Mouse (Mus musculus): ENCODE measurements around the gene C2cd4b.
A peak's percentile ranks its signal among the peaks of the same experiment; 100 is the strongest.

Gene C2cd4b

DNA sequence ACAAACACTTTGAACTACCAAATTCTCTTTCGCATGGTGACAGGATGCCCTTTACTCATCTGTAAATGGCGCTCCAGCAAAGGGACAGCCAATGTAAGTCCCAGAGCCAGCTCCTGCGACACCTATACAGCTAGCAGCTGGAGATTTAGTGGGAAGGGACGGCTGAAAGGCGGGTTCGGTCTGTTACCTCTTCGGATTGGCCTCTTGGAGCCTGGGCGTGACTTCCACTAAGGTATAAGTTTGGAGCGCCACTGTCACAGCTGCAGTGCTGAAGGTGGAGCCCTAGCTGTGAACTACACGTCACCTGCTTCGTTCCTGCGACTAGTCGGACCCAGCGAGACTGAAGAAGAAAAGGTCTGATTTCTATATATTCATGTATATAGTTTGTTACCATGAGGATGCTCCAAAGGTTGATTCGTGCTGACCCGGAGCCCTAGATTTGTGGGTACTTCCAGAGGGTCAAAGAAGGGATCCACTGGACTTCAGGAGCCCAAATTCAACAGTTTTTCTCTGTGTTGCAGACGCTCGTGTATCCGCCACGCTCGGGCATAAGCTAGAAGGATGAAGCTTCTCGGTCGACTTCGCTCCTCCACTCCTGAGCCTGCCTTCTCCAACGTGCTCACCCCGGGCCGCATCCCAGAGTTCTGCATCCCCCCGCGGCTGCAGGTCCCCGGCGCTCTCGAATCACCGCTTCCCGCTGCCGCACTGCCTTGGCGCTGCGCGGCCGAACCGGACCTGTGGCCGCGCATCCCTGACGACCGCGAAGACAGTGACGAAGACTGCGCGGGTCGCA lies at the start of gene C2cd4b:
C2cd4b (plus strand) TSS at position 275 of the 793 bp plus-strand sequence.
- DNase-seq = peak; percentile 86

GRCm38 (mm10) chr9:67711051-67711877 lies 48.0 kb upstream of the C2cd4b start:
- peak; percentile 87 for DNase-seq

DNA sequence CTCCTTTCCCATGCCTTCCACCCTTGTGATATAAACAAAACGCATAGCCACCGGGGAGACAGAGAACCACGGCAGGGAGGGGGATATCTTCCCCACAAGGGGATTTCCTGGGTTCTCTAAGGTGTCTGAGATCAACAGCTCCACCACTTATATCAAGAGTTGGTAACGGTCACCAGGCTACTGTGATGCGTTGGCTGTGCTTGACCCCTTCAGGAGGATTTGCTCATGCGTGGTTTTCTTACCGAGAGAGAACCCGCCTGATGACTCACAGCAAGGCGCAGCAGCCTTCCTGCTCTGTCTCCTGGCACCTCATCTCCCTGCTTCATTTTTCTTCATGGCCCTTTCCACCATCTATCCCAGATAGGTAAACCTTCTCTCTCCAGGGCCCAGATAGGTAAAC lies 47.1 kb upstream of the C2cd4b start:
- DNase-seq = no peak

GRCm38 (mm10) chr9:67717081-67717480 lies 42.2 kb upstream of the C2cd4b start:
- DNase-seq = no peak

DNA sequence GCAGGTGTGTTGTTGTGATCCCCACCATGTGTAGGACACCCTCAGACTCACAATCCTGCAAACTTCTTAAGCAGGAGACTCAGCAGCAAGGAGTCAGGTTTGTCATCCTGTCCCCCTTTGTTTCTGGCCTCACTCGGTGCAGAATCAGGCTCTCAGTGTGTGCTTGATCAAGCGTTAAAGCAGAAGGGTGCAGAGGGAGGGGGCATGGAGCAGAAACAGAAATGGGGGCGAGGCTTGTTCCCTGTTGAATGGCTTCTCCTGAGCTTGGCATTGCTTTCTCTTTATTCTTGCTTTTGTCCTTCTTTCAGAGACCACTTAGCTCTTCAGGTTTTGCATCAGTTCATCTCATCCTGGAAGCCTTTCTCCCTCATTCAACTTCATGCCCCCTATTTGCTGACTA lies 40.6 kb upstream of the C2cd4b start:
- DNase-seq = no peak

- DNase-seq = no peak
Measured at GRCm38 (mm10) chr9:67720150-67720549, 39.1 kb upstream of the C2cd4b start.

DNA sequence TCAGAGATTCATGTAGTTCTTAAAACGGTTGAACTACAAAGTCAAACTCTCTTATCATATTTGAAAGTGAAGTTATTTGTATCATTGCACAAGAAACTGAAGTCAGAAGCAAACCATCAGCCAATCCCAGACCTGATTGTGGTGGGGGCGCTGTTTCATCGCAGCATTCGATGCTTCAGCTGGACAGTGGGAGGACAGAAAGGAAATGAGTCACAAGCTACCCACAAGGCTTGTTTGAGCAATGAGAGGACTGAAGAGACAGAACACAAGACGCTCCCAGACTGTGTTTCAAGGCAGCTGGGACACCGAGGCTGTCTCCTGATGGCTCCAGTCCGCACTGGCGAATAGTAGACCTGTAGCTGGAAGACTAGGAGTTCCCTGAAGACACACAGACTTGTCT lies 36.9 kb upstream of the C2cd4b start:
- peak; percentile 4 for DNase-seq

DNA sequence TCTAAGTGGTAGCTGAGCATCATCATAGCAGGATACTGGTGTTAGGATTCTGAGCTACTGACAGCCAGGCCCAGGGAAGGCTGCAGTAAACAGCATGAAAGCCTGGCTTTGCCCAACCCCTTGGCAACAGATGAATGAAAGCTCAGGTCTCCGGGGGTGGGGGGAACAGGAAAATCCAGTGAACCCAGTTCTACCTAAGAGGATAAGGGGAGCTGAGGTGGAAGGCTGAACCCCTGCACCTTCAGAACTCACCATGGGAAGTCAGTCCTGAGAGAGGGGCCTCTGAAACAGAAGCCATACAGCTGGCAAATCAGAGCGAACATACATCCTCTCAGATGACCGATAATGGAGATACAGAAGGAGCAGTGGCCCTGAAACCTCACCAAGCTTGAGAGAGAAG lies 34.0 kb upstream of the C2cd4b start:
- DNase-seq = no peak

DNA sequence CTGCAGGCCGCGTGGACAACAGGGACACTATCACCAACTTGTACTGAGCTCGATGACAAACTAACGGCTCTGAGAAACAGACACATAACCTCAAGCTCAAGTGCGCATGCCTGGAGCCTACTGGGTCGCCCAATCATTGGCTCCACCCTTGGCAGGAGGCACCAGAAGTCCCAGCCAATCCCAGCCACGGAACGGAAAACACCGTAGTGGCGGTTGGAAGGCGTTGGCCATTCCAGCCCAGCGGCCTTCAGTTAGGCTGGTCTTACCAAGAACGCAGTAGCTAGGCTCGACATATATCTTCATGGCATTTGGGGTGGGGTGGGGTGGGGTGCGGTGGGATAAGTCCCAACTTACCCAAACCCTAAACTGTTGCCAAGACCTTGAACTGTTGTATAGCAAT lies 25.5 kb upstream of the C2cd4b start:
- DNase-seq = no peak

DNA sequence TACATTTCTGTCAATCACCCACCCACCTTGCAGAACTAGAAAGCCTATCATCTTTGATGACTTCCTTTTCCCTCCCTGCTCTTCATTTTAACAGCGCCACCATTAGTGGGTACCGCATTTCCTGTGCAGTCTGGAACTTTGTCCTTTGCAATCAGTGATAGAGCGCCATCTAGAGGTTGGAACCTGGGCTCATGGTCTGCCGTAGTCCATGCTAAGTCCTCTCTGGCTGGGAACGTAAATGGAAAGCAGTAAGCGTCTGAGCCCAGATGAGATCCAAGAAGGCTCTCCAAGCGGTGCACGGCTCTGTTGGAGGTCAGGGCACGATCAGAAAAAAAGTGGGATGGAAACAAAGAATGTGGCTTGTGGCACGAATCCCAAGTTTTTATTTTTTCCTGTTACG lies 23.8 kb upstream of the C2cd4b start:
- peak; percentile 77 for DNase-seq

GRCm38 (mm10) chr9:67741256-67741655 lies 18.0 kb upstream of the C2cd4b start:
- no peak for DNase-seq

GRCm38 (mm10) chr9:67753411-67754182 lies 5.6 kb upstream of the C2cd4b start:
- no peak for DNase-seq

GRCm38 (mm10) chr9:67754713-67755112 lies 4.5 kb upstream of the C2cd4b start:
- no peak for DNase-seq

DNA sequence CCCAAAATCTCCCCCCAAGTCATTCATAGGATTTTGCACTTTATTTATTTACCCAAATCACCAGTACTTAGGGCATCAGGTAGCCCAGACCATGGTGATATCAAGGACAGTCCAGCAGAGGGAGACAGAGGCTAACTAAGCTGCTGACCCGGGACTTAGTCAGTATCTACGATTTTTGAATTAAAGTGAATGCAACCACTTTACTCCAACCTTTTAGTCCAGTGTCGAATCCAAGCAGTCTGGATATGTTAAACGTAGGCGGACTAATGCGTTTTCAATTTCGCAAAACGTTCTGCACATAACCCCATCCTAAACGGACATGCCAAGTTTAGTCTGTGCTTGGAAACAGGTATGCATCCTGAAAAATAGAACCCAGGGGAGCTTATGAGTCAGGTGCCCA lies 551 bp upstream of the C2cd4b start:
- peak; percentile 78 for DNase-seq

- peak; percentile 35 for DNase-seq
Measured at GRCm38 (mm10) chr9:67759956-67760764, 923 bp downstream of the C2cd4b start.

DNA sequence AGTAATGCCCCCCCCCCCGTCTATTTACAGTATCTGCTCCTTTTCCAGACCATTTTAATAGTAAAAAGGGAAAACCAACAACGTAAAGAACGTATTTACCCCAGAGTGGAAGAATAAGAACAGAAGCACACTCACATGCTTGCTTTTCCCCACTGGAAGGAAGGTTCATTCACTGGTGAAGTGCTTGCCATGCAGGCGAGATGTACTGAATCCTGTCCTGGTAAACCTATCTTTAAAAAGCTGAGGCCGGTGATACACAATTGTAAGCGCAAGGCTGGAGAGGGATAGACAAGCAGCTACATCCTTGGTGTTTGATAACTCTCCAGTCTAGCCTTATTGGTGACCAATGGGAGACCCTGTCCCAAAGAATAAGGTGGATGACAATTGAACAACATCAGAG lies 1.8 kb downstream of the C2cd4b start:
- DNase-seq = no peak

DNA sequence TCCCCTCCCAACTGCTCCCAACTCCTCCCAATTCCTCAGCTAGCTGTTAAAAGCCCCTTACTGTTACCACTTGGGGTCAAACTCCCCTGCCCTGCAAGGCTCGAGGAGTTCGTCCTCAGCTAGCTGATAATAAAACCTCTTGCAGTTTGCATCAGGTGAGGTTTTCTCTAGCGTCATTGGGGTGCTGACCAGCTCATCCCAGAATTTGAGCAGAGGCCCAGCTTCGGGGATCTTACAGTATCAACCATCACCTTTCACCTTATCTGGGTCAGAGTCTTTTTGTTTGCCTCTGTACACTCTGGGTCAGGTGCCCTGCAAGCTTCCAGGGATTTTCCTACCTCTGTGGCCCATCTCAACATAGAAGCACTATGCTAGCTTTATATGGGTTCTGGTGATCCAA lies 4.1 kb downstream of the C2cd4b start:
- no peak for DNase-seq

- DNase-seq = no peak
Measured at GRCm38 (mm10) chr9:67766405-67766804, 7.2 kb downstream of the C2cd4b start.

GRCm38 (mm10) chr9:67766948-67767347 lies 7.7 kb downstream of the C2cd4b start:
- no peak for DNase-seq

GRCm38 (mm10) chr9:67768843-67769242 lies 9.6 kb downstream of the C2cd4b start:
- DNase-seq = no peak

DNA sequence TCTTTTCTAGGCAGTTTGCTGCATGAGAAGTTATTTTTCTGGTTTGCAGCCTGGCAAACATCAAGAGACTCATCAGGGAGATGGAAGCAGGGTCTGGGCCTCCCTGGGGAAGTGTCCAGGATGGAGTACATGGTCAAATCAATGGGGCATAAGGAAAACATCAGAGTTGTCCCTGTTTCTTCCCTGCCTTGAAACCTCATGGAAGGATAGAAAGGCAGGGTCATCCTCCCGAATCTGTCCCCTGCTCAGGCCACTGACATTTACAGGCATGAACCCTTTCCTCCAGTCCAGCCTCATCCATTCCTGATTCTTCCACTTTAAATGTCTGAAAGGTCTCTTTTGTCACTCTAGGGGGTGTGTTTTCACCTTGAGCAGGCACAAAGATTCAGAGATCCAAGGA lies 10.2 kb downstream of the C2cd4b start:
- no peak for DNase-seq

DNA sequence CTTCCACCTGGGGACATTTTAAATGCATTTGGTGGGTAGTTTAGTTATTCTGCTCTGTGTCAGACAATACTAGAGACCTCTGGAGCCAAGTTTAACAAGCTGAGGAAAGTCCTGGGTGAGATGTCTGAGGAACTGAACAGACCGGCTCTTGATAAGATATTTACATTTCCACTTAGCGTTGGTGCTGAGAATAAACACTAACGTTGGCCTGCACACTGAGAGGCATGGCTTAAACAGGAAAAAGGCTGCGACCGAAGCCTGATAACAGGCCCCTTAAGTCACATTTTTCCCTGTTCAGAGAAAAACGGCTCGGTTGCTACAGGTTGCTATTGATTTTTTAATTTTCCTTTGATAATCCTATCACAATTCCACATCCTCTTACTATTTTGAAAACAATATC lies 12.1 kb downstream of the C2cd4b start:
- DNase-seq = peak; percentile 65

All from lung, postnatal 36 days (tissue).